Mouse (Mus musculus): ENCODE data around the gene Olfr521. TPM values are rescaled to one million over a fixed set of nuclear protein-coding genes. Genes with fewer than 3 reads are reported as not detected.
"Not testable (repeated sequence)": the region's sequence is repeated elsewhere in the genome, so short reads cannot be mapped to it uniquely, and the experiment has no call there.

The Olfr521 gene
- polyA plus RNA-seq (2012; ENCODE audit: insufficient read depth, insufficient read length, low replicate concordance, missing spikeins): not detected in 2 replicates

GRCm38 (mm10) chr7:99763207-99763606 lies at the start of gene Olfr521:
Olfr521 (plus strand) TSS chr7:99763507.
- Histone ChIP-seq H3K4me3 (ENCODE audit: insufficient read depth, low read depth, low read length) (no peak within 1 kb of the TSS), H3K27ac (ENCODE audit: insufficient read depth, low read depth, low read length) (no peak within 1 kb of the TSS), H3K4me1 (ENCODE audit: control insufficient read depth, insufficient read depth, low read length) (no peaks in the 10 kb centered on the region)
- no peak for TF ChIP-seq CTCF (IDR thresholded peaks at IDR 0.05; ENCODE audit: insufficient read depth, low read depth, low read length)
- TF ChIP-seq POLR2A (IDR thresholded peaks at IDR 0.05; ENCODE audit: insufficient read depth, low read depth, low read length): no peak
- 93% methylated on average over 2 of the region's 2 CpGs for WGBS

GRCm38 (mm10) chr7:99716536-99716935 lies 46.8 kb upstream of the Olfr521 start:
- 97% methylated on average over 2 of the region's 2 CpGs for WGBS
- TF ChIP-seq POLR2A (IDR thresholded peaks at IDR 0.05; ENCODE audit: insufficient read depth, low read depth, low read length) (no peak), CTCF (IDR thresholded peaks at IDR 0.05; ENCODE audit: insufficient read depth, low read depth, low read length) (no peak)

GRCm38 (mm10) chr7:99729973-99730372 lies 33.3 kb upstream of the Olfr521 start, which contains the start of gene Olfr520:
Olfr520 (plus strand) TSS chr7:99730273.
- WGBS: 92% methylated on average over 2 of the region's 2 CpGs
- H3K27ac ChIP-seq (ENCODE audit: insufficient read depth, low read depth, low read length): no peak within 1 kb of the TSS
- TF ChIP-seq POLR2A (IDR thresholded peaks at IDR 0.05; ENCODE audit: insufficient read depth, low read depth, low read length) (no peak), CTCF (IDR thresholded peaks at IDR 0.05; ENCODE audit: insufficient read depth, low read depth, low read length) (no peak)
- no peak within 1 kb of the TSS for H3K4me3 ChIP-seq (ENCODE audit: insufficient read depth, low read depth, low read length)
- no peaks in the 10 kb centered on the region for H3K4me1 ChIP-seq (ENCODE audit: control insufficient read depth, insufficient read depth, low read length)

More at GRCm38 (mm10) chr7:99716536-99716935, 46.8 kb upstream of the Olfr521 start:
- Histone ChIP-seq H3K4me1 (ENCODE audit: control insufficient read depth, insufficient read depth, low read length) (no peaks in the 10 kb centered on the region), H3K4me3 (ENCODE audit: insufficient read depth, low read depth, low read length) (no peak overlapping the region), H3K27ac (ENCODE audit: insufficient read depth, low read depth, low read length) (no peak overlapping the region)

- H3K27ac ChIP-seq (ENCODE audit: insufficient read depth, low read depth, low read length): no peak overlapping the region
- H3K4me1 ChIP-seq (ENCODE audit: control insufficient read depth, insufficient read depth, low read length): peaks cover 2% of the 10 kb centered on the region; the same call in 1 of the 2 replicates
- WGBS: 92% methylated on average over 2 of the region's 2 CpGs
- H3K4me3 ChIP-seq (ENCODE audit: insufficient read depth, low read depth, low read length): no peak overlapping the region
- TF ChIP-seq POLR2A (IDR thresholded peaks at IDR 0.05; ENCODE audit: insufficient read depth, low read depth, low read length): no peak
- TF ChIP-seq CTCF (IDR thresholded peaks at IDR 0.05; ENCODE audit: insufficient read depth, low read depth, low read length): no peak
Observed at GRCm38 (mm10) chr7:99734612-99735011, 28.7 kb upstream of the Olfr521 start.

- not testable (repeated sequence) for H3K27ac ChIP-seq (ENCODE audit: insufficient read depth, low read depth, low read length); H3K4me1 ChIP-seq (ENCODE audit: control insufficient read depth, insufficient read depth, low read length); H3K4me3 ChIP-seq (ENCODE audit: insufficient read depth, low read depth, low read length)
- WGBS: 94% methylated on average over 9 of the region's 9 CpGs
Observed at GRCm38 (mm10) chr7:99735491-99735890, 27.8 kb upstream of the Olfr521 start.

- Histone ChIP-seq H3K4me1 (ENCODE audit: control insufficient read depth, insufficient read depth, low read length) (peaks cover 2% of the 10 kb centered on the region; the same call in 1 of the 2 replicates), H3K27ac (ENCODE audit: insufficient read depth, low read depth, low read length) (no peak overlapping the region), H3K4me3 (ENCODE audit: insufficient read depth, low read depth, low read length) (no peak overlapping the region)
- WGBS: 33% methylated on average over 9 of the region's 9 CpGs
- TF ChIP-seq CTCF (IDR thresholded peaks at IDR 0.05; ENCODE audit: insufficient read depth, low read depth, low read length): no peak
- no peak for TF ChIP-seq POLR2A (IDR thresholded peaks at IDR 0.05; ENCODE audit: insufficient read depth, low read depth, low read length)
Observed at GRCm38 (mm10) chr7:99739276-99739675, 24.0 kb upstream of the Olfr521 start.

- WGBS: 75% methylated on average over 5 of the region's 5 CpGs
- no peak overlapping the region for H3K4me3 ChIP-seq (ENCODE audit: insufficient read depth, low read depth, low read length)
- TF ChIP-seq CTCF (IDR thresholded peaks at IDR 0.05; ENCODE audit: insufficient read depth, low read depth, low read length) (no peak), POLR2A (IDR thresholded peaks at IDR 0.05; ENCODE audit: insufficient read depth, low read depth, low read length) (no peak)
- no peaks in the 10 kb centered on the region for H3K4me1 ChIP-seq (ENCODE audit: control insufficient read depth, insufficient read depth, low read length)
- no peak overlapping the region for H3K27ac ChIP-seq (ENCODE audit: insufficient read depth, low read depth, low read length)
Observed at GRCm38 (mm10) chr7:99781385-99781784, 18.1 kb downstream of the Olfr521 start.

GRCm38 (mm10) chr7:99781916-99782315 lies 18.6 kb downstream of the Olfr521 start:
- Histone ChIP-seq H3K4me3 (ENCODE audit: insufficient read depth, low read depth, low read length) (no peak overlapping the region), H3K4me1 (ENCODE audit: control insufficient read depth, insufficient read depth, low read length) (no peaks in the 10 kb centered on the region), H3K27ac (ENCODE audit: insufficient read depth, low read depth, low read length) (no peak overlapping the region)
- WGBS: 84% methylated on average over 2 of the region's 2 CpGs
- TF ChIP-seq CTCF (IDR thresholded peaks at IDR 0.05; ENCODE audit: insufficient read depth, low read depth, low read length): no peak
- TF ChIP-seq POLR2A (IDR thresholded peaks at IDR 0.05; ENCODE audit: insufficient read depth, low read depth, low read length): no peak

GRCm38 (mm10) chr7:99783421-99783820 lies 20.1 kb downstream of the Olfr521 start:
- H3K4me1 ChIP-seq (ENCODE audit: control insufficient read depth, insufficient read depth, low read length): peaks cover 8% of the 10 kb centered on the region
- H3K4me3 ChIP-seq (ENCODE audit: insufficient read depth, low read depth, low read length): no peak overlapping the region
- H3K27ac ChIP-seq (ENCODE audit: insufficient read depth, low read depth, low read length): no peak overlapping the region
- WGBS: 84% methylated on average over 7 of the region's 7 CpGs
- TF ChIP-seq CTCF (IDR thresholded peaks at IDR 0.05; ENCODE audit: insufficient read depth, low read depth, low read length) (no peak), POLR2A (IDR thresholded peaks at IDR 0.05; ENCODE audit: insufficient read depth, low read depth, low read length) (no peak)

GRCm38 (mm10) chr7:99785553-99785952 lies 22.2 kb downstream of the Olfr521 start:
- peaks cover 11% of the 10 kb centered on the region for H3K4me1 ChIP-seq (ENCODE audit: control insufficient read depth, insufficient read depth, low read length)
- TF ChIP-seq POLR2A (IDR thresholded peaks at IDR 0.05; ENCODE audit: insufficient read depth, low read depth, low read length) (no peak), CTCF (IDR thresholded peaks at IDR 0.05; ENCODE audit: insufficient read depth, low read depth, low read length) (no peak)
- H3K4me3 ChIP-seq (ENCODE audit: insufficient read depth, low read depth, low read length): no peak overlapping the region
- 86% methylated on average over 3 of the region's 3 CpGs for WGBS
- no peak overlapping the region for H3K27ac ChIP-seq (ENCODE audit: insufficient read depth, low read depth, low read length)
